Mouse (Mus musculus) stomach, embryonic 14.5 days (tissue): ENCODE measurements around the gene Gm20388. TPM values are rescaled to one million over a fixed set of nuclear protein-coding genes. Genes with fewer than 3 reads are reported as not detected.
A peak's percentile ranks its signal among the peaks of the same experiment; 100 is the strongest.

ENCODE experiments used
- ATAC-seq: fragments of 200-750 bp; cut with Nextera tagmentation; 2 replicates; pipeline ENCODE4 v1.8.0; 2017; ENCODE audit warnings: low read depth, moderate TSS enrichment; ENCODE audit not compliant: insufficient number of reproducible peaks, insufficient read depth, low FRiP score
- H3K27ac ChIP-seq: fragments of 300-500 bp; sonication (generic); 2 replicates; pipeline ENCODE4 v1.5.1; 2014; ENCODE audit warnings: mild to moderate bottlenecking, low read length, moderate library complexity, mixed read lengths
- H3K27me3 ChIP-seq: fragments of 300-500 bp; sonication (generic); 2 replicates; pipeline ENCODE4 v1.6.1; 2014; ENCODE audit warnings: low read length, control low read depth, mixed read lengths; ENCODE audit not compliant: control insufficient read depth, insufficient read depth
- H3K36me3 ChIP-seq: fragments of 300-500 bp; sonication (generic); 2 replicates; pipeline ENCODE4 v1.6.1; 2014; ENCODE audit warnings: mild to moderate bottlenecking, control low read depth, low read length, moderate library complexity, mixed read lengths; ENCODE audit not compliant: control insufficient read depth, insufficient read depth
- H3K4me1 ChIP-seq: fragments of 300-500 bp; sonication (generic); 2 replicates; pipeline ENCODE4 v1.6.1; 2014; ENCODE audit warnings: low read length, control low read depth, mixed read lengths; ENCODE audit not compliant: control insufficient read depth, insufficient read depth
- H3K4me2 ChIP-seq: fragments of 300-500 bp; sonication (generic); replicated peaks from 2 replicates; pipeline ENCODE4 v1.6.1; 2014; ENCODE audit warnings: low read depth, low read length, control low read depth
- H3K4me3 ChIP-seq: fragments of 300-500 bp; sonication (generic); 2 replicates; pipeline ENCODE4 v1.5.1; 2014; ENCODE audit warnings: low read depth, low read length, control low read depth
- H3K9ac ChIP-seq: fragments of 300-500 bp; sonication (generic); replicated peaks from 2 replicates; pipeline ENCODE4 v1.6.1; 2014; ENCODE audit warnings: low read depth, mild to moderate bottlenecking, control low read depth, low read length, moderate library complexity, mixed read lengths
- H3K9me3 ChIP-seq: fragments of 300-500 bp; sonication (generic); 2 replicates; pipeline ENCODE4 v1.6.1; 2016; ENCODE audit warnings: low read depth, low read length, control low read depth; ENCODE audit not compliant: control insufficient read depth
- WGBS: fragments of 180-500 bp; shearing (Covaris S2); extraction: QIAGEN DNeasy Blood & Tissue Kit; methylation state at CpG from one replicate; pipeline ENCODE4 v1.1.7; 2014; 5-methylcytosine and 5-hydroxymethylcytosine counted together
- polyA plus RNA-seq: library from polyadenylated mRNA; unstranded; fragments of >200 nt; fragmentation: Nextera tagmentation; extraction: Ambion mirVana; gene quantifications from 2 replicates; pipeline ENCODE4 v1.2.1, GENCODE M21; 2014

Gene Gm20388
- polyA plus RNA-seq, 1 experiment from 2014 or later, result 11.4 TPM

- Histone ChIP-seq H3K4me1 (peaks cover 11% of the 10 kb centered on the region), H3K27ac (peak overlapping the region; percentile 59), H3K4me2 (peak overlapping the region; percentile 88), H3K27me3 (no peaks in the 10 kb centered on the region), H3K36me3 (peaks cover 5% of the 10 kb centered on the region; the same call in 1 of the 2 replicates), H3K9ac (peak overlapping the region; percentile 42), H3K4me3 (peak overlapping the region; percentile 63), H3K9me3 (no peaks in the 10 kb centered on the region)
- ATAC-seq, result no peak; the same call in 1 of the 2 replicates
- WGBS, result 4% methylated on average over 20 of the region's 20 CpGs
These were observed 2700.1 kb downstream of the Gm20388 start for GRCm38 (mm10) chr8:122610612-122611277.

GRCm38 (mm10) chr8:122611295-122612133, 2700.9 kb downstream of the Gm20388 start, which contains the start of the genes Galns and Trappc2l:
Gene Galns, minus strand, starts transcription at chr8:122611463.
Gene Trappc2l, plus strand, starts transcription at chr8:122611640.
- peaks cover 5% of the 10 kb centered on the region; the same call in 1 of the 2 replicates for H3K36me3 ChIP-seq

GRCm38 (mm10) chr8:122616181-122616905, 2705.7 kb downstream of the Gm20388 start:
- H3K9me3 ChIP-seq, result no peaks in the 10 kb centered on the region
- 51% methylated on average over 9 of the region's 9 CpGs for WGBS
- H3K4me1 ChIP-seq, result peaks cover 16% of the 10 kb centered on the region
- H3K9ac ChIP-seq, result no peak overlapping the region
- H3K27me3 ChIP-seq, result no peaks in the 10 kb centered on the region
- H3K4me3 ChIP-seq, result no peak overlapping the region
- peaks cover 5% of the 10 kb centered on the region; the same call in 1 of the 2 replicates for H3K36me3 ChIP-seq
- no peak overlapping the region for H3K4me2 ChIP-seq
- no peak; the same call in 1 of the 2 replicates for ATAC-seq
- peak overlapping the region; percentile 72 for H3K27ac ChIP-seq

More at GRCm38 (mm10) chr8:122611295-122612133, 2700.9 kb downstream of the Gm20388 start, which contains the start of the genes Galns and Trappc2l:
- peaks cover 15% of the 10 kb centered on the region for H3K4me1 ChIP-seq
- no peaks in the 10 kb centered on the region for H3K27me3 ChIP-seq
- peak within 1 kb of the TSS; percentile 88 for H3K4me2 ChIP-seq
- peak within 1 kb of the TSS; percentile 43 for H3K9ac ChIP-seq
- peak within 1 kb of the TSS; percentile 82 for H3K27ac ChIP-seq
- no peaks in the 10 kb centered on the region for H3K9me3 ChIP-seq
- ATAC-seq, result peak; percentile 96
- under 1% methylated on average over 57 of the region's 57 CpGs for WGBS
- peak within 1 kb of the TSS; percentile 63 for H3K4me3 ChIP-seq

DNA sequence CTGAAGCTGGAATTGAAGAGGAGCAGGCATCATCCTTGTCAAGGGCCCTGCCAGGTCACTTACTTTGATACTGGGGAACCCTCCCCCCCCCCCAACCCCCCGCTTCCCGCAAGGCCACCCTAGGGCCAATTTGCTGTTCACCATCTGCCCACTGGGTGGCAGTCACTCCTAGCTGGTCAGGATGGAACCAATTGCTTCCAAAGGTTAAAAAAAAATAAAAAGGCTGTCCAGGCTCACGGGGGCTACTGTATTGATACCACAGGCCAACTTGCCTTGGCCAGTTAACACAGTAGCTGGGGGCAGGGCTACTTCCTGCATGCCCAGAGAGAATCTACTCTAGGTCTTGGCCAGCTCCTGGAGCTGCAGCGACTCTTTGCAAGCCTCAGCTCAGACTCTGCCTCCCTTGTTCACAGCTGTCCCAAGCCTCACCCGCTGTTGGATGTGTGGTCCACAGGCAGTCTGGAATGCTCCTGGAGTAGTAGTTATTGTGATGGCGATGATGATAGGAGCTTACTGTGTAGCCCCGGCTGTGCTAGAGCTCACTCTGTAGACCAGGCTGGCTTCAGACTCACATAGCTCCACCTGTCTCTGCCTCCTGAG, 2707.4 kb downstream of the Gm20388 start:
- Histone ChIP-seq H3K4me2 (no peak overlapping the region), H3K9ac (no peak overlapping the region), H3K9me3 (no peaks in the 10 kb centered on the region), H3K4me3 (no peak overlapping the region), H3K4me1 (peaks cover 11% of the 10 kb centered on the region; the same call in 1 of the 2 replicates), H3K36me3 (peaks cover 5% of the 10 kb centered on the region; the same call in 1 of the 2 replicates), H3K27me3 (no peaks in the 10 kb centered on the region), H3K27ac (no peak overlapping the region)
- no peak for ATAC-seq
- WGBS, result 38% methylated on average over 5 of the region's 7 CpGs

GRCm38 (mm10) chr8:122618660-122619378, 2708.2 kb downstream of the Gm20388 start:
- Histone ChIP-seq H3K27me3 (no peaks in the 10 kb centered on the region), H3K9ac (no peak overlapping the region), H3K4me2 (no peak overlapping the region), H3K27ac (no peak overlapping the region), H3K4me1 (peaks cover 11% of the 10 kb centered on the region; the same call in 1 of the 2 replicates), H3K9me3 (no peaks in the 10 kb centered on the region), H3K36me3 (peaks cover 1% of the 10 kb centered on the region; the same call in 1 of the 2 replicates), H3K4me3 (no peak overlapping the region)
- no peak for ATAC-seq
- 73% methylated on average over 6 of the region's 6 CpGs for WGBS

GRCm38 (mm10) chr8:122620446-122620845, 2709.8 kb downstream of the Gm20388 start:
- H3K27ac ChIP-seq, result no peak overlapping the region
- H3K36me3 ChIP-seq, result no peaks in the 10 kb centered on the region
- H3K9me3 ChIP-seq, result no peaks in the 10 kb centered on the region
- H3K4me3 ChIP-seq, result no peak overlapping the region
- H3K9ac ChIP-seq, result no peak overlapping the region
- WGBS, result 25% methylated on average over 5 of the region's 5 CpGs
- peaks cover 11% of the 10 kb centered on the region; the same call in 1 of the 2 replicates for H3K4me1 ChIP-seq
- no peak overlapping the region for H3K4me2 ChIP-seq
- H3K27me3 ChIP-seq, result no peaks in the 10 kb centered on the region
- ATAC-seq, result no peak

GRCm38 (mm10) chr8:122622727-122623126, 2712.1 kb downstream of the Gm20388 start, which contains the start of gene Pabpn1l:
Gene Pabpn1l, minus strand, starts transcription at chr8:122622739.
- no peak within 1 kb of the TSS for H3K4me3 ChIP-seq
- no peak within 1 kb of the TSS for H3K9ac ChIP-seq
- H3K27ac ChIP-seq, result no peak within 1 kb of the TSS
- ATAC-seq, result no peak
- 0 out of 2 replicates have a peak, but pooled peaks cover 7% of the 10 kb centered on the region for H3K4me1 ChIP-seq
- no peaks in the 10 kb centered on the region for H3K9me3 ChIP-seq
- H3K36me3 ChIP-seq, result no peaks in the 10 kb centered on the region
- H3K27me3 ChIP-seq, result no peaks in the 10 kb centered on the region
- WGBS, result 51% methylated on average over 6 of the region's 6 CpGs
- no peak within 1 kb of the TSS for H3K4me2 ChIP-seq
